Mouse (Mus musculus) layer of hippocampus, postnatal 36 days (tissue): ENCODE measurements at regions not wholly inside any gene's neighbourhood (a gene's known extent, or its start where the extent isn't known, plus 50 kb on each side); places are given as distances from the start of the nearest gene placed in this dataset.

Experiments used
- DNase-seq, 2 experiments: peaks; one replicate each; pipeline ENCODE4 v3.0.0; 2022

DNA sequence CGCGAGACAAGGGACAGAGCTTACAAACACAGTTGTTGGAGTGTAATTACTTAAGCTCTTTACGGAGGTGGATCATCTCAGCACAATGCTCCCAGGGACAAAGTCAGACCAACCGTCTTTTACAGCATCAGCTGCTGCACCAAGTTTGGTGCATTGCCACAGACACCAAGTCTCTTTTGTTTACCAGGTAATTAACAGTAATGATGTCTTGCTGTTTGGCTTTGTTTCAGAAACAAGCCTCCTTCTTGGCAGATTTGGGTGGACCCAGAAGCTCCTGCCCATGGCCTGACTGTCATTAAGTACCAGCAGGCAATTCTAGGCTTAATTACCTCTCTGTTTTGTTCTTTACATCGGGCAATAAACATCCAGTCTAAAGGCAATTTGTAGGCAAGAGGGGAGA, 572.0 kb upstream of the Itga1 start:
- no peak for DNase-seq

GRCm38 (mm10) chr13:115671685-115672084, 569.9 kb upstream of the Itga1 start:
- DNase-seq, result no peak

- DNase-seq, result no peak
These were observed 567.8 kb upstream of the Itga1 start for GRCm38 (mm10) chr13:115669516-115669915.

DNA sequence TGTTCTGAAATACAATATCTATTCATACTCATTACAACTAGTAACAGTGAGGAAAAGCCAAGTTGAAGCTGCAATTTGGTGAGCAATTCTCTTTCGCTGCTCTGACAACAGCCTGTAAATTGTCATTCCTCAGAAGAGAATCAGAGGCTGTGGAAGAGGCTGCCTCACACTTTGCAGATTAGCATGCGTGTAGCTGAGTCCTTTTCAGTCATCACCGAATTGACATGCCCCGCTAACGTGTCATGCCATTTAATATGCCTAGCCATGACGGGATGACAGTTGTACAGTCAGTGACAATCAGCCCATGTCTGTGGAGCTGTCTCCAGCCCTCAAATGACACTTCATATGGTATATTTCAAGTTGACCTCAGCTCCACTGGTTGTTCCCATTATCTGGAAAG, 553.4 kb upstream of the Itga1 start:
- DNase-seq, result no peak

DNA sequence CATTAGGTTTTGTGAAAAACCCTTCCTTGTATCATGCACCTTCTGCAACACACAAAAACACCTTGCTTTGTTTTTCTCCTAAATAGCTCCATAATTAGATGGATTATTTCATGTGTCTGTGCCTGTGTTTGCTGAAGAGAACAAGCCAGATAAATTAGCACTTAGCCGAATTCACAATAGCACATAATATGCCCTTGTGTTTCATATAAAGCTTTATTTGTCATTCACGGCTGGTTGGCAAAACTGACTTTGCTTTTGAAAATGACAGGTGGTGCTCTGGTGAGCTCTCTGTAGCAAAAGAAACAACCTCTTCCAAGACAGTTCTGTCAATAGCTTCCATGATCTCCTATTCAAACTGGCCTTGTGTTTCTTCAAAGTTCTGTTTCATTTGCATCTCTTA, 551.2 kb upstream of the Itga1 start:
- DNase-seq, result no peak

DNA sequence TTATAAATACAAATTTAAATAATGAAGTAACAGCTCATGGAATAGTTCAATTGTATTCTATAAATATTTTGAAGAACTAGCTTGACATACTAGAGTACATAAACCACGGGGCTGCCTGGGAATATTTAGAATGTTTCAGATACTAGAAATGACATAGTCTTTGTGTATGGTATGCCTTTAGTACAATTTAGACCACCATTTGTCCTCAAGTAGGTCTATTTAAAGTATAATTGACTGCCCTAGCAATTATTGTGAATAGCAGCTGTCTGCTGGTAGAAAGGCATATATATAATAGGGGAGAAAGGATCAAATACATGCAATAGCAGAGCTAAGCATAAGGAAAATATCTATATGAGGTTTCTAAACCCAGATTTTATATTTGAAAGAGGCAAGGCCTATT, 550.6 kb upstream of the Itga1 start:
- no peak for DNase-seq

DNA sequence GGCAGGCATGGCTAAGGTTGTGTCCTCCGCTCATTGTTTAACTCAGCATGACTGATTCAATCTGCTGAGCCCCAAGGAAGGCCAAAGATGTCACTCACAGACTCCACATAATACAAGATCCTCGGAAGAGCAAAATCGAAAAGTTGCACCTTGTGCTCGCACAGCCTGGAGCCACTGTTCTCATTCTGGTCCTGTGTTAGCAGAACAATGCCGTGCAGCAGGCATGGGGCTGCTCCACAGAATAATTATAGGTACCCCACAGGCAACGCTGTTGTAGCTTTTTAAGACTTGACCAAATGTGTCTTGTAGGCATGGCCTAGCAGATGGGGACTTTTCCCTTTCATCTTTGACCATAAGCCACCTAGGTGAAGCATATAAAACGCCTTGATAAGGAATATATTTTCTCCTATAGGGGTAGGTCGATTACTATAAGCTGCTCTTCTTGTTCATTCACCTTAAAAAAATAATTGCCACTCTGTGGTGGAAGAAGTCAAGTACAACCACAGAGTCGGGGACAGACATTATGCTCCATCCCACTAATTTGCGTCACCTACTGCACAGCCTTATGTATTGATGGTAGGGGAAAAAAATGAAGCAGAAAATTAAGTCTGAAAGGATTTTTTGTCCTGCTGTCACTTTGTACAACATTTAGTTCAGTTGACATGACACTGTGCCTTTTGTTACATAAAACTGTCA, 529.8 kb upstream of the Itga1 start:
- no peak for DNase-seq

GRCm38 (mm10) chr13:115630603-115631002, 528.8 kb upstream of the Itga1 start:
- no peak for DNase-seq

- DNase-seq, result no peak
These were observed 511.4 kb upstream of the Itga1 start for GRCm38 (mm10) chr13:115613174-115613573.

DNA sequence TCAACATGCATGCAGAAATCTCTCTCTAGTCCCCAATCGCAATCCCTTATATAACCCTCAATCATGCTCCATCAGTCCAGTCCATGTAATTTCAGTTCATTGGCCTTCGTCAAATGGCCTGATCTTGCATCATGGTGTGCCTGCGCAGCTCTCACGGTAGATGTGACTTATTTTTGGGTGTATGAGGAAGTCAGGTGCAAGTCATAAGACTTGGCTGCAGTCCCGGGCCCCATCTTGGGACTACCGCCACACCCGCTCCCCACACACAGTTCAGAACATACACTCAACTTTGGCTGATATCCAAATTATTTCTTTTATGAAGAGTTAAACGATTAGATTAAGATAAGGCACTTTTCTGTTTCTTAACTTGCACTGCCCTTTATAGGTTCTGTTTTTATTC, 504.7 kb upstream of the Itga1 start:
- no peak for DNase-seq

GRCm38 (mm10) chr13:115595126-115595671, 493.4 kb upstream of the Itga1 start:
- no peak for DNase-seq

DNA sequence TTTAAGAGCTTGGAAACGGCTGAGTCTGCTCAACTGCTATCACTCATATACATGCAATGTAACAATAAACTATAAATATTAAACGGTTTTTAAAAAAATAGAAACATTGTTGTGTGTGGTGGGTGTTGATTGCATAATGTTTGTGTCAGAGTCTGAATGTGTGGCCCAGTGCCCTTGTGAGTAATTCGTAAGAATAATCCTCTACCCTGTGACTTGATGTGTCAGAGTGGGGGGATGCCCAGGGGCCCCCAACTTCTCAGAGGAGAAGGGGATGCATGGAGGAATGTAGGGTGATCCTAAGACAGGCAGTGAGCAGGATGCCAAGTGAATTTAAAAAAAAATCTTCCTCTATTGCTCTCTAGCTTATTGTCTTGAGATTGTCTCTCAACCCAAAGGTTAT, 474.2 kb upstream of the Itga1 start:
- DNase-seq, result no peak

DNA sequence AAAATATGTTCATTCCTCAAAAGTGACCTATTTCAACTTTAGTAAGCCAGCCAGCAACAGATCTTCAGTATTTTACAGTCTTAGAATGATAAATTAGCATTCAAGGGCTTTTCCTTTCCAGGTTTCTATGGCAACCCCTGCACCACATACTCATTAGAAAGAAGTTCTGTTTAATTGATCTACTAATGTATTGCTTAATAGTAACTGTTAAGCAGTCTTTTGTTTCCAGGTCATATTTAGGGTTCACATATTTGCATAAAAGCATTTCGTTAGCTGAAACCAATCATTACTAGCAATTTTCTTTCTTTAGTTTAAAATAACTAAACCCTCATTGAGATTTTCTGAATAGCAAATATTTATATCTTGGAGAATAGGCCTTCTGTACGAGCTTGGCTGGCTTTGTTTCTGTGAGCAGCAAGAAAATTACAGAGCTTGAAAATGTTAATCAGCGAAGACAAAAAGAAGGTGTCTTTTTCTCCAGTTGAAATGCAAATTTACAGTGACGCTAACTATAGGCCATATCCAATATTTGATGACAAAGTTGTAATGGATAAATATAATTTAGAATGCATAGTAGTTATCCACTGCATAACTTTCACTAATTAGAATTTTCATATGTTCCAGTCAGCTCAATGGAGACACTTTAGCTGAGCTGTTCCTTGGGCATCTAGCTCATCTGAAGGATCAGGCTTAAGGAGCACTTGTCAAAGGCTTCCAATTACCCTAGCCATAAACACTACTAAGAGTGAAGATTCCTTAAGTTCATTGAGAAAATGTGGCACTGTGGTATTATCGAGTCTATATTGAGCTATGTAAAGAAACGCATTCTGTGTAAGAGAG, 473.5 kb upstream of the Itga1 start:
- no peak for DNase-seq

DNA sequence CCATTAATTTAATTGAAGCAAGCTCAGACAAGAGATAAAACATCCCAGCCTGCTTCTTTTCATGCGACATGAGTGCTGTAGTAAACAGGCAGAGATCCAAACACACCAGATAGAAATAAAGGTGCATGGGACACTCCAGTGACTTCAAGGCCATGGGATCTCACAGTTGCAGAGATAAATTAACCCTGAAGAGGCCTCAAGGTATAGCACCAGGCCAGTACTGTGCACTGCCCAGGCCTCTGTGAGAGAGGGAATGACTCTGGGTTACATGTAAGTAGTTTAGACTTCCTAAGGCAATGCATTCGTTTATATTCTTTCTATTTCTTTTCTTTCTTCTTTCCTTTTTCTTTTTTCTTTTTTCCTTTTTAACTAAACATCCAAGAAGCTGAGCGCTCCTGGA, 439.4 kb upstream of the Itga1 start:
- DNase-seq, result no peak

DNA sequence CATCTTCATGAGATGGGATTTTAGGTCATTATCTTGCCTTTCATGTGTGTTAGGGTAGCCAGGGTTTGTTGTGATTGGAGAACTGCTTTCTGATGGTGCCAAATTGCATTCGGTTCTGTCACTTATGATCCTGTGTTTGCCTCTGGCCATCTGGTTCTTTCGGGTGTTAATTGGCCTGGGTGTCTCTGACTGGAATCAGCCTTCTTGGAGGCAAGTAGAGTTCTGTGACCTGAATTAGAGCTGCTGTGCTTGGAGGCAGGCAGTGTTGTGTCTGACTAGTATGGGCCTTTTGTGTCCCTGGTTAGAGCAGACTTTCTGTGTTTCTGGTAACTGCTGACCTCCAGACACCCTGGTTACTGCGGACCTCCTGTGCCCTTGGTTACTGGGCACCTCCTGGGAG, 434.1 kb upstream of the Itga1 start:
- no peak for DNase-seq

GRCm38 (mm10) chr13:115513914-115514313, 412.1 kb upstream of the Itga1 start:
- no peak for DNase-seq

DNA sequence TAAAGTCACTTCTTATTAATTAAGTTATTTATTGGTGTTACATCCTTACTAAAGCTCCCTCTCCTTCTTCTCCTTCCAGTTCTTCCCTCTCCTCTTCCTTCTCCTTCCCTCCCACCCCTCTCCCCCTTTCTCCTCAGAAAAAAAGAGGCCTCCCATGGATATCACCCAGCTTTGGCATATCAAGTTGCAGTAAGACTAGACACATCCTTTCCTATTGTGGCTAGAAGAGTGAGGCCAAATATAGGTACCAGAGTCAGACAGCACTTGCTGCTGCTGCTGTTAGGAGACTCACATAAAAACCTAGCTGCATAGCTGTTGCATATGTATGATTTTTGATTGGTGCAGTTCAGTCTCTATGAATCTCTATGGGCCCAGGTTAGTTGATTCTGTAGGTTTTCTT, 410.4 kb upstream of the Itga1 start:
- DNase-seq, result no peak

GRCm38 (mm10) chr13:115508646-115509045, 406.9 kb upstream of the Itga1 start:
- peak in 1 of 2 experiments; percentile 1 for DNase-seq

- DNase-seq, result no peak
These were observed 392.6 kb upstream of the Itga1 start for GRCm38 (mm10) chr13:115494399-115494798.

DNA sequence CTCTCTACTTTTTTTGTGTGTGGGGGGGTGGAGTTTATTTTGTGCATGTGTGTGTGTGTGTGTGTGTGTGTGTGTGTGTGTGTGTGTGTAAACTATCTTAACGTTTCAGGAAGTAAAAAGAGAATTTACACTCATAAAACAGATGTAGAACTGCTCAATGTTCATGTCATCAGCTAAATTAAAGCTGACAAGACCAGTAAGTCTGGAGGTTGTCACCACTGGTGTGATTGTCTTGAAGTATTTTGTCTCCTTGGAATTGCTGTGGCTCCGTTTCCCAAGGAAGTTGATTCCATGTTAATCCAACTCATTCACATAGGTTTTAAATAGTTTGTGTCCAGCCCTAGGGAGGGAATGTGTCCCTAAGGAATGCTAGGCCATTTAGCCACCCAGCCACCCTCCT, 374.1 kb upstream of the Itga1 start:
- no peak for DNase-seq

- no peak for DNase-seq
These were observed 363.9 kb upstream of the Itga1 start for GRCm38 (mm10) chr13:115465689-115466088.

GRCm38 (mm10) chr13:115451244-115451643, 349.5 kb upstream of the Itga1 start:
- no peak for DNase-seq

DNA sequence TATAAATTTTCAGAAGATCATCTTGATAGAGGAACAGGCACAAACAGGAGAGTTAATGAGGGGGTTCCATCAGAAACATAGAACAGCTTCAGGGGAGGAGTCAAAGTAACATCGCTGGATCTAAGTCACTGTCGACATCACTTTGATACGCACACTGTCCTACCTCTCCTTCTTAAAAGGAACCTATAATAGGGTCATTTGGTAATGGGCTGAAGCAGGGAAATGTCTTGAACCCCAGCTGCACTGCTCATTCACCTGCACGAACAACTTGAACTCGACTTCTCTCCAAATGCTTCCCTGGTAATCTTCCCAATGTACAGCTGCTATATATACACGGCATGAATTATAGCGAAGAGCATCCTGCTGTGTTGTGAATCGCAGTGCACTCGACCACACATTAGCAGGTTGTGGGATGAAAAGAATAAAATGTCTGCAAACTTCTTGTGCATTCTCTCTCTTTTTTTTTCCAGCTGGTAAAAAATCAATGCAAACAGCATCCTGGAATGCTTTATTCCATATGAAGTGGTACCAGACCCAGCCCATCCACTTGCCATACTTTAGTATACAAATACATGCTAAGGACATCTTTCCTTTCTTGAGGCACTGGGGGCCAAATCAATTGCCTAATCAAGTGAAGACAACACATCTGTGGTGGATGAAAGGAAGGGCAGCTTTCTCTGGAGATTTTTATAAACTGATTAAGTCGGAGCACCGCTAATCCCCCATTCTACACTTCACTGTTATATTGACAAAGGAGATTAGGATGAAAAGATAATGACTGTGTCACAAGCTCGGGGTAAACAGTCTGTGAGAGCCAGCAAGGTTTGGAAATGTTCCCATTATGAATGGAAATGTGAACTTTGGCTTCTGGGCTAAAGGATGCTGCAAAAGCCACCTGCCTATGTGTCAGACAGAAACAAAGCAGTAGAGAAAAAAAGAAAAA, 325.6 kb upstream of the Itga1 start:
- DNase-seq, result no peak
